Mouse (Mus musculus): Measurements from ENCODE around the gene Agbl5. TPM values are rescaled to one million over a fixed set of nuclear protein-coding genes. Genes with fewer than 3 reads are reported as not detected.

Gene Agbl5
- total RNA-seq, 2 experiments from 2014 or later, result 12.2 to 15.5 TPM

- TF ChIP-seq CTCF (conservative IDR thresholded peaks at IDR 0.05), result no peak
- no peak overlapping the region for H3K4me3 ChIP-seq
- H3K27ac ChIP-seq, result no peak overlapping the region
Measured at GRCm38 (mm10) chr5:30901860-30902259, 13.4 kb downstream of the Agbl5 start.

GRCm38 (mm10) chr5:30907413-30908059 is 19.0 kb downstream of the Agbl5 start, which contains the start of gene Ost4:
Ost4 (minus strand) TSS chr5:30907788.
- peak; percentile 94 to 95 for DNase-seq (ENCODE audit: low spot score in 2 of 2)
- no peak; the same call in 1 of the 2 replicates for TF ChIP-seq CTCF (conservative IDR thresholded peaks at IDR 0.05)
- Histone ChIP-seq H3K27ac (peak within 1 kb of the TSS; percentile 93), H3K4me3 (peak within 1 kb of the TSS; percentile 74)

More at GRCm38 (mm10) chr5:30901860-30902259, 13.4 kb downstream of the Agbl5 start:
- no peak for DNase-seq (ENCODE audit: low spot score in 2 of 2)

- peak overlapping the region; percentile 93 for H3K27ac ChIP-seq
- no peak for TF ChIP-seq CTCF (conservative IDR thresholded peaks at IDR 0.05)
- peak overlapping the region; percentile 74 for H3K4me3 ChIP-seq
- no peak for DNase-seq (ENCODE audit: low spot score in 2 of 2)
Measured at GRCm38 (mm10) chr5:30908426-30909299, 20.2 kb downstream of the Agbl5 start.

- Histone ChIP-seq H3K27ac (no peak overlapping the region), H3K4me3 (no peak overlapping the region)
- no peak for TF ChIP-seq CTCF (conservative IDR thresholded peaks at IDR 0.05)
- no peak for DNase-seq (ENCODE audit: low spot score in 2 of 2)
Measured at GRCm38 (mm10) chr5:30909300-30909659, 20.8 kb downstream of the Agbl5 start.

- TF ChIP-seq CTCF (conservative IDR thresholded peaks at IDR 0.05), result no peak
- Histone ChIP-seq H3K4me3 (no peak overlapping the region), H3K27ac (no peak overlapping the region)
- no peak for DNase-seq (ENCODE audit: low spot score in 2 of 2)
Measured at GRCm38 (mm10) chr5:30909863-30910262, 21.4 kb downstream of the Agbl5 start.

- no peak for DNase-seq (ENCODE audit: low spot score in 2 of 2)
- Histone ChIP-seq H3K4me3 (no peak overlapping the region), H3K27ac (no peak overlapping the region)
- TF ChIP-seq CTCF (conservative IDR thresholded peaks at IDR 0.05), result no peak
Measured at GRCm38 (mm10) chr5:30910481-30910880, 22.0 kb downstream of the Agbl5 start.

GRCm38 (mm10) chr5:30912156-30912555 is 23.7 kb downstream of the Agbl5 start:
- no peak for DNase-seq (ENCODE audit: low spot score in 2 of 2)
- no peak for TF ChIP-seq CTCF (conservative IDR thresholded peaks at IDR 0.05)
- Histone ChIP-seq H3K27ac (peak overlapping the region; percentile 48; the same call in 1 of the 2 replicates), H3K4me3 (no peak overlapping the region)

- no peak for DNase-seq (ENCODE audit: low spot score in 2 of 2)
- no peak for TF ChIP-seq CTCF (conservative IDR thresholded peaks at IDR 0.05)
- Histone ChIP-seq H3K27ac (peak within 1 kb of the TSS; percentile 48; the same call in 1 of the 2 replicates), H3K4me3 (peak within 1 kb of the TSS; percentile 18; the same call in 1 of the 2 replicates)
Measured at GRCm38 (mm10) chr5:30913060-30913841, 24.8 kb downstream of the Agbl5 start, which contains the start of gene Emilin1. Emilin1 (plus strand) TSS chr5:30913402.

- TF ChIP-seq CTCF (conservative IDR thresholded peaks at IDR 0.05), result no peak
- H3K27ac ChIP-seq, result no peak overlapping the region
- DNase-seq (ENCODE audit: low spot score in 2 of 2), result no peak
- no peak overlapping the region for H3K4me3 ChIP-seq
Measured at GRCm38 (mm10) chr5:30914101-30914635, 25.7 kb downstream of the Agbl5 start.

GRCm38 (mm10) chr5:30914849-30915248 is 26.4 kb downstream of the Agbl5 start:
- DNase-seq (ENCODE audit: low spot score in 2 of 2), result no peak
- H3K4me3 ChIP-seq, result no peak overlapping the region
- H3K27ac ChIP-seq, result no peak overlapping the region
- no peak for TF ChIP-seq CTCF (conservative IDR thresholded peaks at IDR 0.05)

GRCm38 (mm10) chr5:30915456-30915855 is 27.0 kb downstream of the Agbl5 start:
- no peak overlapping the region for H3K4me3 ChIP-seq
- no peak for DNase-seq (ENCODE audit: low spot score in 2 of 2)
- TF ChIP-seq CTCF (conservative IDR thresholded peaks at IDR 0.05), result no peak
- peak overlapping the region; percentile 55; the same call in 1 of the 2 replicates for H3K27ac ChIP-seq

GRCm38 (mm10) chr5:30915974-30916433 is 27.5 kb downstream of the Agbl5 start:
- H3K4me3 ChIP-seq, result peak overlapping the region; percentile 12; the same call in 1 of the 2 replicates
- peak; percentile 83 for TF ChIP-seq CTCF (conservative IDR thresholded peaks at IDR 0.05)
- DNase-seq (ENCODE audit: low spot score in 2 of 2), result peak; percentile 87 to 95
- H3K27ac ChIP-seq, result peak overlapping the region; percentile 79
